Mouse (Mus musculus) ES-Bruce4 (cell line): ENCODE measurements at regions not wholly inside any gene's neighbourhood (a gene's known extent, or its start where the extent isn't known, plus 50 kb on each side); places are given as distances from the start of the nearest gene placed in this dataset.

Source experiments
- CTCF ChIP-seq: IDR thresholded peaks from one replicate; pipeline ENCODE4 v1.8.1; 2011; ENCODE audit warnings: low read depth, low read length
- EP300 ChIP-seq: IDR thresholded peaks from 2 replicates; pipeline ENCODE4 v1.6.1; 2011; ENCODE audit warnings: low read depth, low read length; ENCODE audit not compliant: insufficient read depth
- POLR2A ChIP-seq: IDR thresholded peaks from one replicate; pipeline ENCODE4 v1.8.1; 2011; ENCODE audit warnings: low read length; ENCODE audit not compliant: insufficient read depth

- TF ChIP-seq POLR2A, result no peak
- no peak for TF ChIP-seq CTCF
- no peak for TF ChIP-seq EP300
Observed at GRCm38 (mm10) chr3:82619371-82619770, 71.5 kb upstream of the Npy2r start.
